Mouse (Mus musculus) liver, embryonic 14.5 days (tissue): ENCODE data around the gene Magohb.

Experiments
- CTCF ChIP-seq: IDR thresholded peaks from 2 replicates; pipeline ENCODE4 v1.5.1; 2016; ENCODE audit warnings: antibody characterized with exemption, low read depth, control low read depth
- EP300 ChIP-seq: IDR thresholded peaks from 2 replicates; pipeline ENCODE4 v1.6.1; 2016; ENCODE audit warnings: antibody characterized with exemption, low read depth

DNA sequence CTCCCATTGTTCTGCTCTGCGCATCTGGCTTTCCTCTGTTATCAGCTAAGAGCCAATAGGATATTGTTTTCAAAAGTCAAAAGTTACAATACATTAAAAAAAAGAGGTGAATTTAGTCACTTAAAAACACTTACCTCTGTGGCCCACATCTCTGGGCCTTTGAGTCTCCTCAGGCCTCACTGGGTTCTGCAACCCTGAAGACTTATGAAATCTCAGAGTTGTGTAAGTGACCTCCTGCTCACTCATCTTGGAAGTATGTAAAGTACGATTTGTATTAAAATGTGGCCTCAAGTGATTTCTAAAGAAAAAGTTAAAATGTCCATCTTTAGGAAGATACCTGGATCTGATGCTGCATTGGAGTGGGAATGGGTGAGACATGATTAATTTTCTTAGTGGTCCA lies 48.0 kb downstream of the Magohb start:
- no peak for TF ChIP-seq CTCF
- no peak for TF ChIP-seq EP300
